10 mouse cellular contexts compared by ENCODE assay signal in the genomic region with DNA sequence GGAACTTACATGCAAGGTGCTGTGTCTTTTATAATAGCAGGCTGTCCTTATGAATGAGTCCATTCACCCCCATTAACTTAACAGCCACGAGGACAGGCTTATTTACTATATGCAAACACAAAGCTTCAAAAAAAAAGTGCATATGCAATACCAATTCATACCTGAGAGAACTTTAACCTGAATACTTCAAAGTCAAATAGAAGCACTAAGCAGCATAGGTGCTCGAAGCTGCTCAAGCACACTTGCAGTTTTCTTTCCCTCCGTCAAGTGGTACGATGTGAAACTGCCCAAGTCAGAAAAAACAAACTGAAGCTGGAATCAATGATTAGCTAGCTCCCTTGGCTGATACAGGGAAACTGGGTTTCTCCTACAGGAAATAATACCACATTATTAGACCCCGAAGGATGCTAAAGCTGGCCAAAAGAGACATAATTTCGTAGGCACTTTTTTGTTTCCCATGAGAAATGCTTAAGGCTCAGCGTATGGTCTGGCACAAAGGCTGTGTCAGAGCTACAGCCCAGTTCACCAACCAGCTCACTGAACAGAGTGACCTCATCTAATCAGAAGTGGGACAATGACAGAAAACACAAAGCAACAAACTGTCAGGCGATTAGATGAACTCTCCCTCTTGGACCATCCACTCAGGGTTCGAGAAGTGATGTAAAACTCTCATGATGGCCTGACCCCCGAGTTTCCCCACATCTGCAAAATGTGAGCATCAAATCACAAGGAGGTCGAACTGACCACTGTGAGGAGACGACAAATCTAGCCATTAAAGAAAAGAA. TPM values are rescaled to one million over a fixed set of nuclear protein-coding genes. Genes with fewer than 3 reads are reported as not detected.
DNase-seq lines count a peak whose midpoint lies in the region; ATAC-seq and TF ChIP-seq lines count a peak whose summit lies in the region.
"Had no signal": no experiment of that assay in that cellular context is flagged by ENCODE, and none has a peak within 500 bp of the region (broad histone marks: within the 10 kb centered on the region; RNA-seq: fewer than 3 reads in every experiment).

No protein-coding gene starts in this region.

- TF ChIP-seq POLR2A in heart, adult 2 months (IDR thresholded peaks at IDR 0.05; ENCODE audit: insufficient read depth, low read depth, low read length) = no peak

- H3K4me1 ChIP-seq in heart, embryonic 13.5 days = peaks cover 49% of the 10 kb centered on the region
- peaks cover 2% of the 10 kb centered on the region for H3K4me1 ChIP-seq in heart, adult 2 months (ENCODE audit: control insufficient read depth, insufficient read depth, low read length)
- H3K4me1 ChIP-seq in midbrain, embryonic 12.5 days = peaks cover 39% of the 10 kb centered on the region
- H3K4me1 ChIP-seq in midbrain, embryonic 15.5 days = peaks cover 20% of the 10 kb centered on the region
- H3K4me1 ChIP-seq in stomach, postnatal 0 days (replicated peaks; ENCODE audit: control insufficient read depth, insufficient read depth) = peaks cover 6% of the 10 kb centered on the region

- H3K79me2 ChIP-seq in heart, adult 2 months (replicated peaks; ENCODE audit: control insufficient read depth, insufficient read depth, low read length) = peaks cover 1% of the 10 kb centered on the region; the same call in 1 of the 2 replicates

- no peaks in the 10 kb centered on the region for H3K27me3 ChIP-seq in heart, embryonic 13.5 days (replicated peaks)
- peaks cover 3% of the 10 kb centered on the region; the same call in 1 of the 2 replicates for H3K27me3 ChIP-seq in heart, adult 2 months (ENCODE audit: control insufficient read depth, insufficient read depth, low read length)
- peaks cover 32% of the 10 kb centered on the region for H3K27me3 ChIP-seq in midbrain, embryonic 12.5 days
- peaks cover 10% of the 10 kb centered on the region; the same call in 1 of the 2 replicates for H3K27me3 ChIP-seq in midbrain, embryonic 15.5 days (replicated peaks)
- H3K27me3 ChIP-seq in stomach, postnatal 0 days (ENCODE audit: control insufficient read depth, insufficient read depth, low read length) = peaks cover 4% of the 10 kb centered on the region; the same call in 1 of the 2 replicates

- peak overlapping the region; percentile 88 for H3K4me3 ChIP-seq in heart, embryonic 13.5 days
- H3K4me3 ChIP-seq in heart, adult 2 months = no peak overlapping the region
- H3K4me3 ChIP-seq in midbrain, embryonic 12.5 days = no peak overlapping the region
- H3K4me3 ChIP-seq in midbrain, embryonic 15.5 days = no peak overlapping the region
- H3K4me3 ChIP-seq in stomach, postnatal 0 days (ENCODE audit: low read depth, low read length) = no peak overlapping the region

- H3K9me3 ChIP-seq in heart, embryonic 13.5 days = no peaks in the 10 kb centered on the region
- H3K9me3 ChIP-seq in midbrain, embryonic 12.5 days = no peaks in the 10 kb centered on the region
- no peaks in the 10 kb centered on the region for H3K9me3 ChIP-seq in midbrain, embryonic 15.5 days
- H3K9me3 ChIP-seq in stomach, postnatal 0 days (ENCODE audit: control insufficient read depth, low read length) = no peaks in the 10 kb centered on the region

- DNase-seq in heart, adult 2 months = no peak
- DNase-seq in lung, adult 18-20 months = peak; percentile 54 to 68
- no peak for DNase-seq in stomach, postnatal 0 days (ENCODE audit: low spot score)
- DNase-seq in ovary, postnatal 36 days (ENCODE audit: low spot score) = no peak
- DNase-seq in right cerebral cortex, postnatal 10 days (ENCODE audit: low spot score in 2 of 2) = no peak
- DNase-seq: adrenal gland, adult 8-10 months had no signal

- no peaks in the 10 kb centered on the region; the same call in 1 of the 2 replicates for H3K36me3 ChIP-seq in heart, embryonic 13.5 days
- no peaks in the 10 kb centered on the region for H3K36me3 ChIP-seq in heart, adult 2 months (ENCODE audit: control insufficient read depth, insufficient read depth, low read length)
- no peaks in the 10 kb centered on the region for H3K36me3 ChIP-seq in midbrain, embryonic 12.5 days
- H3K36me3 ChIP-seq in midbrain, embryonic 15.5 days (replicated peaks) = no peaks in the 10 kb centered on the region
- H3K36me3 ChIP-seq in stomach, postnatal 0 days (ENCODE audit: control insufficient read depth, insufficient read depth, low read length) = no peaks in the 10 kb centered on the region

- intact Hi-C loops in heart, adult 2 months (cut with DNase I) = no loop called here

- H3K4me2 ChIP-seq in heart, embryonic 13.5 days = peak overlapping the region; percentile 94
- 0 out of 2 replicates have a peak overlapping the region, but pooled peaks have one; percentile 2 for H3K4me2 ChIP-seq in midbrain, embryonic 12.5 days (replicated peaks)
- no peak overlapping the region for H3K4me2 ChIP-seq in midbrain, embryonic 15.5 days
- 0 out of 2 replicates have a peak overlapping the region, but pooled peaks have one; percentile 27 for H3K4me2 ChIP-seq in stomach, postnatal 0 days (replicated peaks; ENCODE audit: low read depth)

- WGBS in heart, embryonic 13.5 days = 45% methylated on average over 12 of the region's 12 CpGs
- 50% methylated on average over 12 of the region's 12 CpGs for WGBS in heart, adult 2 months
- 56% methylated on average over 12 of the region's 12 CpGs for WGBS in midbrain, embryonic 12.5 days
- 51% methylated on average over 12 of the region's 12 CpGs for WGBS in midbrain, embryonic 15.5 days
- WGBS in stomach, postnatal 0 days = 60% methylated on average over 12 of the region's 12 CpGs

- H3K9ac ChIP-seq in heart, embryonic 13.5 days = peak overlapping the region; percentile 68
- no peak overlapping the region for H3K9ac ChIP-seq in heart, adult 2 months (ENCODE audit: low read depth, low read length)
- H3K9ac ChIP-seq in midbrain, embryonic 12.5 days (replicated peaks) = no peak overlapping the region
- H3K9ac ChIP-seq in midbrain, embryonic 15.5 days = no peak overlapping the region
- no peak overlapping the region for H3K9ac ChIP-seq in stomach, postnatal 0 days (ENCODE audit: low read length)

- no peak for TF ChIP-seq EP300 in heart, adult 2 months (IDR thresholded peaks at IDR 0.05; ENCODE audit: insufficient read depth, low read depth, low read length)
- TF ChIP-seq EP300 in stomach, postnatal 0 days (optimal IDR thresholded peaks at IDR 0.05) = no peak

- no peak for ATAC-seq in heart, embryonic 13.5 days (ENCODE audit: extremely low read depth, insufficient number of reproducible peaks, low FRiP score, low TSS enrichment)
- ATAC-seq in midbrain, embryonic 12.5 days (ENCODE audit: low FRiP score, low read depth) = no peak
- no peak for ATAC-seq in midbrain, embryonic 15.5 days (replicated peaks)
- ATAC-seq in stomach, postnatal 0 days (ENCODE audit: low FRiP score, low TSS enrichment) = peak; percentile 39
- ATAC-seq: hindbrain, embryonic 16.5 days had no signal

- H3K27ac ChIP-seq in heart, embryonic 13.5 days (replicated peaks) = peak overlapping the region; percentile 21; the same call in 1 of the 2 replicates
- no peak overlapping the region for H3K27ac ChIP-seq in heart, adult 2 months
- H3K27ac ChIP-seq in midbrain, embryonic 12.5 days (replicated peaks) = no peak overlapping the region
- no peak overlapping the region for H3K27ac ChIP-seq in midbrain, embryonic 15.5 days
- peak overlapping the region; percentile 30; the same call in 1 of the 2 replicates for H3K27ac ChIP-seq in stomach, postnatal 0 days (replicated peaks)

- TF ChIP-seq CTCF in heart, adult 2 months (IDR thresholded peaks at IDR 0.05) = no peak
- TF ChIP-seq CTCF in stomach, postnatal 0 days (IDR thresholded peaks at IDR 0.05; ENCODE audit: low read depth) = no peak

RNA-seq across cellular contexts. Expression of gene Pip5k1b, which starts 2.2 kb away (rescaled TPM):
- 6.8 and 7.0 TPM in 2 replicates for polyA plus RNA-seq in heart, embryonic 13.5 days (2015; fragmentation: Nextera tagmentation; extraction: Ambion mirVana)
- 10 to 100 TPM; 22.2 to 23.1 TPM for total RNA-seq in heart, adult 2 months (2021)
- 14.6 and 24.0 TPM in 2 replicates for polyA plus RNA-seq in heart, adult 2 months (2012; rRNA removed)
- 2.3 and 2.7 TPM in 2 replicates for polyA plus RNA-seq in midbrain, embryonic 12.5 days (2016; fragmentation: Nextera tagmentation; extraction: Ambion mirVana)
- polyA plus RNA-seq in midbrain, embryonic 15.5 days (2015; fragmentation: Nextera tagmentation; extraction: Ambion mirVana) = 1.0 and 1.1 TPM in 2 replicates
- 5.2 and 5.5 TPM in 2 replicates for polyA plus RNA-seq in stomach, postnatal 0 days (2015; fragmentation: Nextera tagmentation; extraction: Ambion mirVana)

Comparison
In these comparisons a context has a peak if more than half of its experiments do, and no peak if none do; other contexts are left out.
1. H3K27ac ChIP-seq: peak in heart, embryonic 13.5 days (single experiment) and stomach, postnatal 0 days (single experiment); none in heart, adult 2 months (single experiment), midbrain, embryonic 12.5 days (single experiment) and midbrain, embryonic 15.5 days (single experiment).
2. DNase-seq: peak in lung, adult 18-20 months (2 of 2); none in heart, adult 2 months (0 of 2), stomach, postnatal 0 days (single experiment), ovary, postnatal 36 days (single experiment) and right cerebral cortex, postnatal 10 days (0 of 2).